In genomic region chr11:95861397-95861796, GRCm38 (mm10) we compare ENCODE assay signal across 26 mouse cellular contexts. TPM values are rescaled to one million over a fixed set of nuclear protein-coding genes. Genes with fewer than 3 reads are reported as not detected.
"Had no signal": no experiment of that assay in that cellular context is flagged by ENCODE, and none has a peak within 500 bp of the region (broad histone marks: within the 10 kb centered on the region; RNA-seq: fewer than 3 reads in every experiment).

No protein-coding gene starts in this region.

- DNase-seq: kidney, adult 11 months; kidney, adult 8-10 months; kidney, postnatal 10 days; kidney, postnatal 36 days; layer of hippocampus, postnatal 36 days; lung, embryonic 14.5 days; right cerebral cortex, adult 18-20 months; right cerebral cortex, postnatal 14 days; spleen, adult 18-20 months; thymus, postnatal 25 days had no signal

- H3K9me3 ChIP-seq: kidney, embryonic 15.5 days; midbrain, embryonic 12.5 days; midbrain, embryonic 15.5 days; neural tube, embryonic 12.5 days; neural tube, embryonic 15.5 days; stomach, embryonic 15.5 days had no signal

- H3K36me3 ChIP-seq: kidney, embryonic 15.5 days; midbrain, embryonic 12.5 days; midbrain, embryonic 15.5 days; neural tube, embryonic 12.5 days; neural tube, embryonic 15.5 days; stomach, embryonic 15.5 days had no signal

- H3K4me3 ChIP-seq: kidney, embryonic 15.5 days; left cerebral cortex, adult 2 months; midbrain, embryonic 12.5 days; midbrain, embryonic 15.5 days; neural tube, embryonic 12.5 days; neural tube, embryonic 15.5 days; stomach, embryonic 15.5 days had no signal

- H3K9ac ChIP-seq: kidney, embryonic 15.5 days; lung, embryonic 14.5 days; midbrain, embryonic 12.5 days; midbrain, embryonic 15.5 days; neural tube, embryonic 12.5 days; neural tube, embryonic 15.5 days; stomach, embryonic 15.5 days had no signal

- H3K27me3 ChIP-seq: kidney, embryonic 15.5 days; midbrain, embryonic 12.5 days; midbrain, embryonic 15.5 days; neural tube, embryonic 12.5 days; neural tube, embryonic 15.5 days; stomach, embryonic 15.5 days had no signal

- ATAC-seq: lung, postnatal 0 days; midbrain, embryonic 15.5 days had no signal

- H3K4me2 ChIP-seq: kidney, embryonic 15.5 days; lung, embryonic 14.5 days; midbrain, embryonic 12.5 days; midbrain, embryonic 15.5 days; neural tube, embryonic 12.5 days; neural tube, embryonic 15.5 days; stomach, embryonic 15.5 days had no signal

- H3K27ac ChIP-seq: kidney, embryonic 15.5 days; left cerebral cortex, adult 2 months; macrophage; midbrain, embryonic 12.5 days; midbrain, embryonic 15.5 days; neural tube, embryonic 12.5 days; neural tube, embryonic 15.5 days; stomach, embryonic 15.5 days had no signal

RNA-seq across cellular contexts. Expression of gene Phospho1, which starts 37.1 kb away (rescaled TPM):
- polyA plus RNA-seq: kidney, embryonic 15.5 days; lung, embryonic 14.5 days; midbrain, embryonic 12.5 days; midbrain, embryonic 15.5 days; neural tube, embryonic 12.5 days had no signal

RNA-seq across cellular contexts. Expression of gene B4galnt2, which starts 53.3 kb away (rescaled TPM):
- total RNA-seq: layer of hippocampus, adult 8-10 months; layer of hippocampus, postnatal 10 days; layer of hippocampus, postnatal 36 days; left cerebral cortex, adult 2 months; left cerebral cortex, postnatal 10 days; left cerebral cortex, postnatal 36 days; megakaryocyte, adult 5-6 weeks had no signal
- polyA plus RNA-seq: limb, embryonic 11.5 days; limb, embryonic 14.5 days; lung, postnatal 0 days; midbrain, embryonic 12.5 days; midbrain, embryonic 15.5 days; neural tube, embryonic 12.5 days; neural tube, embryonic 15.5 days had no signal
